Mouse (Mus musculus) stomach, postnatal 0 days (tissue): Measurements from ENCODE around the gene Chd1. TPM values are rescaled to one million over a fixed set of nuclear protein-coding genes. Genes with fewer than 3 reads are reported as not detected.
A peak's percentile ranks its signal among the peaks of the same experiment; 100 is the strongest.

ENCODE experiments used
- ATAC-seq: fragments of 200-750 bp; cut with Nextera tagmentation; 2 replicates; pipeline ENCODE4 v1.8.0; 2017; ENCODE audit not compliant: low FRiP score, low TSS enrichment
- DNase-seq: peaks from one replicate; pipeline ENCODE4 v3.0.0-alpha.2; 2016; ENCODE audit warnings: low spot score
- H3K27ac ChIP-seq: fragments of 300-500 bp; sonication (generic); replicated peaks from 2 replicates; pipeline ENCODE4 v1.5.1; 2014; ENCODE audit warnings: mild to moderate bottlenecking, control low read depth
- H3K27me3 ChIP-seq: fragments of 300-500 bp; sonication (generic); 2 replicates; pipeline ENCODE4 v1.6.1; 2014; ENCODE audit warnings: low read length; ENCODE audit not compliant: control insufficient read depth, insufficient read depth
- H3K36me3 ChIP-seq: fragments of 300-500 bp; sonication (generic); 2 replicates; pipeline ENCODE4 v1.6.1; 2014; ENCODE audit warnings: low read length, mixed read lengths; ENCODE audit not compliant: control insufficient read depth, insufficient read depth
- H3K4me1 ChIP-seq: fragments of 300-500 bp; sonication (generic); replicated peaks from 2 replicates; pipeline ENCODE4 v1.6.1; 2014; ENCODE audit warnings: antibody characterized with exemption; ENCODE audit not compliant: control insufficient read depth, insufficient read depth
- H3K4me2 ChIP-seq: fragments of 300-500 bp; sonication (generic); replicated peaks from 2 replicates; pipeline ENCODE4 v1.6.1; 2014; ENCODE audit warnings: low read depth, mild to moderate bottlenecking, control low read depth, moderate library complexity
- H3K4me3 ChIP-seq: fragments of 300-500 bp; sonication (generic); 2 replicates; pipeline ENCODE4 v1.5.1; 2014; ENCODE audit warnings: low read depth, low read length, control low read depth
- H3K9ac ChIP-seq: fragments of 300-500 bp; sonication (generic); 2 replicates; pipeline ENCODE4 v1.6.1; 2014; ENCODE audit warnings: mild to moderate bottlenecking, low read length, control low read depth, mixed read lengths
- H3K9me3 ChIP-seq: fragments of 300-500 bp; sonication (generic); 2 replicates; pipeline ENCODE4 v1.6.1; 2016; ENCODE audit warnings: low read length; ENCODE audit not compliant: control insufficient read depth
- CTCF ChIP-seq: IDR thresholded peaks from 2 replicates; pipeline ENCODE4 v1.5.1; 2016; ENCODE audit warnings: antibody characterized with exemption, low read depth, mild to moderate bottlenecking, moderate library complexity
- EP300 ChIP-seq: optimal IDR thresholded peaks from 2 replicates; pipeline ENCODE3; 2016; ENCODE audit warnings: antibody characterized with exemption
- WGBS: fragments of 180-500 bp; shearing (Covaris S2); extraction: QIAGEN DNeasy Blood & Tissue Kit; methylation state at CpG from one replicate; pipeline ENCODE4 v1.1.7; 2014; 5-methylcytosine and 5-hydroxymethylcytosine counted together
- polyA plus RNA-seq: library from polyadenylated mRNA; unstranded; fragments of >200 nt; fragmentation: Nextera tagmentation; extraction: Ambion mirVana; gene quantifications from 2 replicates; pipeline ENCODE4 v1.2.1, GENCODE M21; 2015

The Chd1 gene
- polyA plus RNA-seq, 1 experiment from 2014 or later, result 13.4 TPM

DNA sequence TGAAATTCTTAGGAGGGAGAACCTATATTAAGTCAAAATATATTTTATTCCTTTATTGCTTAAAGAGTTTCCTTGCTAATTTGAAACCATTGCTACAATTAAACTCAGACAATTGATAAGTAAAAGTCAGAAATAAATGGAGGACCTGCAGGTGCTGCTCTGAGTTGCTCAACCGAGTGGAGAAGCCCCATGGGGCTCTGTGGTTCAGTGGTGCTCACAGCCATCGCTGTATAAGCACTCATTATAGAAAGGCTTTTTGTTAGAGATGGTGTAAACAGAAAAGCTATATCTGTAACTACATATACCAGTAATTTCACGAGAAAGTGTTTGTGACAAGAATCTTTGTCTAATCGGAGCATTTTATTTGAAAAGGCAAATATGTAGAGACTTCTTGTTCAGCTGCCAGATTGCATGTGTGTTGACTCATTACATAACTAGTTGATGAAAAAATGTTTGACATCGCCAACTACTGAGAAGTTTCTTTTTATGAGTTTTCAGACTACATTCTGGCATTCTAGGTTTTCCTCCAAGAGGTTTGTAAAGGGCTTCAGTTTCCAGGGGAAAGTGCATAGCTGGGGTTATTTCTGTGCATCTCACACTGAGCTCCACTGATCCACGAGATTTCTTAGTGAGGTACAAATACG lies 64.4 kb downstream of the Chd1 start:
- no peak overlapping the region for H3K4me2 ChIP-seq
- TF ChIP-seq EP300, result no peak
- 55% methylated on average over 7 of the region's 7 CpGs for WGBS
- H3K4me3 ChIP-seq, result no peak overlapping the region
- H3K9me3 ChIP-seq, result no peaks in the 10 kb centered on the region
- H3K36me3 ChIP-seq, result peaks cover 25% of the 10 kb centered on the region
- ATAC-seq (no peak), DNase-seq (no peak)
- H3K27me3 ChIP-seq, result no peaks in the 10 kb centered on the region
- no peak overlapping the region for H3K9ac ChIP-seq
- H3K27ac ChIP-seq, result no peak overlapping the region
- H3K4me1 ChIP-seq, result no peaks in the 10 kb centered on the region

DNA sequence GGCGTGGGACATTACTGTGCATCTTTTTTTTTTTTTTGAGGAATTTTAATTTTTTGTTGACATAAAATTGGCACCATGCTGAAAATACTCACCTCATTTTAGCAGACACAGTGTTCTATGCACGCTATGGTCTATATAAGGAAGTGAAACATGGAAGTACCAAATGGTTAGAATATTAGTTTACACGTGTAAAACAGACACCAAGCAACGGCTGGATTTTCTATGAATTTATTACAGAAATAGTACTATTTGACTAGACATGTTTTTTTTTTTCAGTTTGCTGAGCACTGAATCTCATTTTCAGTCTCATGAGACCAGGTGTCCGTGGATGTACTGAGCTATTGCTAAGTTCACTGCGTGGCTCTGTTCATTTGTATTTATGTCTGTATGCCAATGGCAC lies 69.2 kb downstream of the Chd1 start:
- ATAC-seq (no peak), DNase-seq (no peak)
- no peak overlapping the region for H3K27ac ChIP-seq
- no peaks in the 10 kb centered on the region for H3K4me1 ChIP-seq
- H3K36me3 ChIP-seq, result peaks cover 6% of the 10 kb centered on the region; the same call in 1 of the 2 replicates
- no peak overlapping the region for H3K4me2 ChIP-seq
- TF ChIP-seq CTCF, result no peak
- no peak for TF ChIP-seq EP300
- no peaks in the 10 kb centered on the region for H3K27me3 ChIP-seq
- WGBS, result 71% methylated on average over 6 of the region's 6 CpGs
- H3K9ac ChIP-seq, result no peak overlapping the region
- H3K9me3 ChIP-seq, result no peaks in the 10 kb centered on the region
- H3K4me3 ChIP-seq, result no peak overlapping the region

GRCm38 (mm10) chr17:15774565-15775215 lies 69.9 kb downstream of the Chd1 start:
- ATAC-seq, result no peak
- WGBS, result 68% methylated on average over 5 of the region's 5 CpGs

GRCm38 (mm10) chr17:15776349-15776748 lies 71.6 kb downstream of the Chd1 start:
- Histone ChIP-seq H3K4me2 (no peak overlapping the region), H3K9me3 (no peaks in the 10 kb centered on the region), H3K4me1 (no peaks in the 10 kb centered on the region), H3K27me3 (no peaks in the 10 kb centered on the region), H3K27ac (no peak overlapping the region), H3K4me3 (no peak overlapping the region), H3K9ac (no peak overlapping the region), H3K36me3 (no peaks in the 10 kb centered on the region)
- 62% methylated on average over 5 of the region's 5 CpGs for WGBS
- DNase-seq (no peak), ATAC-seq (no peak)
- TF ChIP-seq CTCF (no peak), EP300 (no peak)

More at GRCm38 (mm10) chr17:15774565-15775215, 69.9 kb downstream of the Chd1 start:
- no peak for DNase-seq
- Histone ChIP-seq H3K27me3 (no peaks in the 10 kb centered on the region), H3K9me3 (no peaks in the 10 kb centered on the region), H3K4me1 (no peaks in the 10 kb centered on the region), H3K9ac (no peak overlapping the region), H3K36me3 (peaks cover 6% of the 10 kb centered on the region; the same call in 1 of the 2 replicates), H3K27ac (no peak overlapping the region), H3K4me3 (no peak overlapping the region), H3K4me2 (no peak overlapping the region)
- TF ChIP-seq EP300, result no peak
- no peak for TF ChIP-seq CTCF

DNA sequence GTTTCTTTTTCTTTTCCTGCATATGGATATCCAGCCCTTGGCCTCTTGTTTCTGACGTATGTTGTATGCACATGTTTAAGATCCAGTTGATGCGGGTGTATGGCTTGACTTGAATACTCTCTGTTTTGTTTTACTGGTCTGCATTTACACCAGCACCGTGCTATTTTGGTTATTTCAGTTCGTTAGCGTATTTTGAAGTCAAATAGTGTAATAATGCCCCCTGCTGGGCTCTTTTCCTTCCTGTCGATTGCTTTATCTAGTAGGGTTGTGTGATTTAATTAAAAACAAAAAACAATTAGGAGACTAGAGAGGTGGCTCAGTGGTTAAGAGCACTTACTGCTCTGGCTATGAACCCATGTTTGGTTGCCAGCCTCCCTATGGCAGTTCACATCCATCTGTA lies 73.2 kb downstream of the Chd1 start:
- DNase-seq, result no peak

DNA sequence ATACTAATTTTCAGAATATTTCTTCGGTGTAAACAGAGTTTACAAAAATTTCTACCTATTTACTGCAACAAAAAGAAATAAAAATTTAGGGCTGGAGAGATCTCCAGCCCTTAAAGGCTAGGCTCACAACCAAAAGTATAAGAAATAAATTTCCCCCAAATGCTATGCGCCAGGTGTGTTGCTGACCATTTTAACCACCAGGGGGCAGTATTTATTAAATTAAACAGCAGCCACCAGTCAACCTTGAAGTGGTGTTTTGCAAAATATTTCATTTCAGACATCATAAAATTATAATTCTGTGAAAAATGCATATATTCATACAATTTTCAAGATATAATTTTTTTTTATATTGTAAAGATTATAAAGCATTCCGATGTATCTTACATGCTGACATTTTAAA lies 82.3 kb downstream of the Chd1 start:
- H3K9me3 ChIP-seq, result no peaks in the 10 kb centered on the region
- H3K27ac ChIP-seq, result no peak overlapping the region
- H3K9ac ChIP-seq, result no peak overlapping the region
- no peaks in the 10 kb centered on the region for H3K4me1 ChIP-seq
- no peak overlapping the region for H3K4me3 ChIP-seq
- DNase-seq, result no peak
- no peak for ATAC-seq
- TF ChIP-seq CTCF, result peak; percentile 74
- TF ChIP-seq EP300, result no peak
- H3K4me2 ChIP-seq, result no peak overlapping the region
- no peaks in the 10 kb centered on the region for H3K27me3 ChIP-seq
- H3K36me3 ChIP-seq, result no peaks in the 10 kb centered on the region
- 29% methylated on average over 3 of the region's 3 CpGs for WGBS

More for the DNA sequence above, 73.2 kb downstream of the Chd1 start:
- no peak overlapping the region for H3K27ac ChIP-seq
- no peak overlapping the region for H3K4me2 ChIP-seq
- no peaks in the 10 kb centered on the region for H3K9me3 ChIP-seq
- ATAC-seq, result no peak
- no peak overlapping the region for H3K4me3 ChIP-seq
- H3K4me1 ChIP-seq, result no peaks in the 10 kb centered on the region
- WGBS, result 81% methylated on average over 6 of the region's 6 CpGs
- TF ChIP-seq CTCF, result no peak; the same call in 1 of the 2 replicates
- no peak for TF ChIP-seq EP300
- H3K36me3 ChIP-seq, result no peaks in the 10 kb centered on the region
- no peak overlapping the region for H3K9ac ChIP-seq
- H3K27me3 ChIP-seq, result no peaks in the 10 kb centered on the region
